Mouse (Mus musculus) intestine, embryonic 14.5 days (tissue): ENCODE measurements at regions not wholly inside any gene's neighbourhood (a gene's known extent, or its start where the extent isn't known, plus 50 kb on each side); places are given as distances from the start of the nearest gene placed in this dataset.

Experiments
- ATAC-seq: fragments of 200-750 bp; cut with Nextera tagmentation; replicated peaks from 2 replicates; pipeline ENCODE4 v1.8.0; 2017; ENCODE audit warnings: low read depth, moderate number of reproducible peaks, moderate TSS enrichment, moderate library complexity; ENCODE audit not compliant: low FRiP score, low TSS enrichment
- DNase-seq: peaks from one replicate; pipeline ENCODE4 v3.0.0-alpha.2; 2018; ENCODE audit warnings: low spot score
- H3K27ac ChIP-seq: fragments of 300-500 bp; sonication (generic); 2 replicates; pipeline ENCODE4 v1.5.1; 2014; ENCODE audit warnings: low read depth, mild to moderate bottlenecking, control low read depth
- H3K27me3 ChIP-seq: fragments of 300-500 bp; sonication (generic); replicated peaks from 2 replicates; pipeline ENCODE4 v1.6.1; 2014; ENCODE audit warnings: low read length, control low read depth; ENCODE audit not compliant: control insufficient read depth, insufficient read depth
- H3K36me3 ChIP-seq: fragments of 300-500 bp; sonication (generic); 2 replicates; pipeline ENCODE4 v1.6.1; 2014; ENCODE audit warnings: low read length, control low read depth; ENCODE audit not compliant: control insufficient read depth, insufficient read depth
- H3K4me1 ChIP-seq: fragments of 300-500 bp; sonication (generic); replicated peaks from 2 replicates; pipeline ENCODE4 v1.6.1; 2014; ENCODE audit warnings: low read length, control low read depth, mixed read lengths; ENCODE audit not compliant: control insufficient read depth, insufficient read depth
- H3K4me2 ChIP-seq: fragments of 300-500 bp; sonication (generic); 2 replicates; pipeline ENCODE4 v1.6.1; 2014; ENCODE audit warnings: low read length
- H3K4me3 ChIP-seq: fragments of 300-500 bp; sonication (generic); 2 replicates; pipeline ENCODE4 v1.5.1; 2014; ENCODE audit warnings: low read depth, low read length, control low read depth, mixed read lengths
- H3K9ac ChIP-seq: fragments of 300-500 bp; sonication (generic); 2 replicates; pipeline ENCODE4 v1.6.1; 2014; ENCODE audit warnings: mild to moderate bottlenecking, low read length
- H3K9me3 ChIP-seq: fragments of 300-500 bp; sonication (generic); 2 replicates; pipeline ENCODE4 v1.6.1; 2016; ENCODE audit warnings: low read length, control low read depth; ENCODE audit not compliant: control insufficient read depth
- WGBS: fragments of 180-500 bp; shearing (Covaris S2); extraction: QIAGEN DNeasy Blood & Tissue Kit; methylation state at CpG from one replicate; pipeline ENCODE4 v1.1.7; 2014; 5-methylcytosine and 5-hydroxymethylcytosine counted together

- Histone ChIP-seq H3K27ac (no peak overlapping the region), H3K4me1 (no peaks in the 10 kb centered on the region), H3K4me3 (no peak overlapping the region), H3K36me3 (no peaks in the 10 kb centered on the region), H3K27me3 (no peaks in the 10 kb centered on the region), H3K9me3 (no peaks in the 10 kb centered on the region), H3K9ac (no peak overlapping the region), H3K4me2 (no peak overlapping the region)
- DNase-seq (no peak), ATAC-seq (no peak)
- 83% methylated on average over 3 of the region's 3 CpGs for WGBS
Measured at GRCm38 (mm10) chr10:99410754-99411153, 147.7 kb downstream of the Dusp6 start.

GRCm38 (mm10) chr10:99413455-99413854 is 150.4 kb downstream of the Dusp6 start:
- no peaks in the 10 kb centered on the region for H3K36me3 ChIP-seq
- no peak overlapping the region for H3K4me3 ChIP-seq
- WGBS: 85% methylated on average over 3 of the region's 3 CpGs
- no peak overlapping the region for H3K27ac ChIP-seq
- H3K4me2 ChIP-seq: no peak overlapping the region
- no peaks in the 10 kb centered on the region for H3K9me3 ChIP-seq
- DNase-seq (no peak), ATAC-seq (no peak)
- no peaks in the 10 kb centered on the region for H3K27me3 ChIP-seq
- no peaks in the 10 kb centered on the region for H3K4me1 ChIP-seq
- no peak overlapping the region for H3K9ac ChIP-seq

DNA sequence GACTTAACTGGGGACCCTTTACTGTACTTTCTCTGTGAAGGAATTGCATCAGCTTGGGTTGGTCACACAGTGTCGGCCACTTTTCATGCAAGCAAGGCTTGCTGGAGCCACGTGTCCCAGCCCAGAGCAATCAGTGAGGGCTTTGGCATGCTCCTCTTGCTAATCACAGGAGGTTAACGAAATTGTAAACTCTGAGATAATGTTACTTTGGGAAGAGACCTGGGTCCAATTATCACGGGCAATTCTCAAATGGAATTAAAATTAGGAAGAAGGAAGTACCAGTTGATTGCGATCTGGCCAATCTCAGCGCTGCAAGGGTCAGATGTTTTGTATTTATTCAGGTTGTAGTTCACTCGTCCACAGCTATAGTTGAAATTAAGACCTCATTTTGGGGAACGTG is 153.2 kb downstream of the Dusp6 start:
- Histone ChIP-seq H3K9ac (no peak overlapping the region), H3K4me2 (no peak overlapping the region), H3K27ac (no peak overlapping the region), H3K9me3 (no peaks in the 10 kb centered on the region), H3K4me1 (no peaks in the 10 kb centered on the region), H3K27me3 (no peaks in the 10 kb centered on the region), H3K36me3 (no peaks in the 10 kb centered on the region), H3K4me3 (no peak overlapping the region)
- ATAC-seq (no peak), DNase-seq (no peak)
- 62% methylated on average over 8 of the region's 8 CpGs for WGBS

GRCm38 (mm10) chr10:99416896-99417479 is 154.0 kb downstream of the Dusp6 start:
- no peak for ATAC-seq
- WGBS: 54% methylated on average over 3 of the region's 3 CpGs

DNA sequence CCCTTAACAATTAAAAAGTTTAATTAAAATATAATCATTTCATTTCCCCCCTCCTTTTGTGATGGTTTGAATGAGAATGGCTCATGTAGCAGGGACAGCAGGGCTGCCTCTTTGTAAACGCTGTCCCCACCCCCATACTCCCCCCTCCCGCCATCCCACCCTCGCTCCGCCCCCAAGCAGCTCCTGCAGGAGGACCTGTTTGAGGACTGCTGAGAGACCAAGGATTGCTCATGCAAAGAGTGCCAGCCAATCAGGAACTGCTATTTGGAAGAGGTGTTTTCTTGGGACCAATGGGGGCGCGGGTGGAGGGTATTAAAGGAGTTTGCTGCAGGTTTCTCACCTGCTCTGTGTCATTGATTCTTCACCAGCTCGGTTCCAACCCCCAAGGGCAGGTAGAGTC is 154.6 kb downstream of the Dusp6 start:
- Histone ChIP-seq H3K9me3 (no peaks in the 10 kb centered on the region), H3K4me2 (no peak overlapping the region), H3K4me3 (no peak overlapping the region), H3K9ac (no peak overlapping the region), H3K36me3 (no peaks in the 10 kb centered on the region), H3K27ac (no peak overlapping the region), H3K27me3 (no peaks in the 10 kb centered on the region), H3K4me1 (no peaks in the 10 kb centered on the region)
- no peak for ATAC-seq
- no peak for DNase-seq
- 65% methylated on average over 7 of the region's 7 CpGs for WGBS

More at GRCm38 (mm10) chr10:99416896-99417479, 154.0 kb downstream of the Dusp6 start:
- no peak overlapping the region for H3K9ac ChIP-seq
- DNase-seq: no peak
- no peaks in the 10 kb centered on the region for H3K9me3 ChIP-seq
- no peaks in the 10 kb centered on the region for H3K27me3 ChIP-seq
- H3K4me3 ChIP-seq: no peak overlapping the region
- no peaks in the 10 kb centered on the region for H3K4me1 ChIP-seq
- no peak overlapping the region for H3K4me2 ChIP-seq
- no peaks in the 10 kb centered on the region for H3K36me3 ChIP-seq
- no peak overlapping the region for H3K27ac ChIP-seq

- no peaks in the 10 kb centered on the region for H3K27me3 ChIP-seq
- H3K4me3 ChIP-seq: no peak overlapping the region
- H3K9ac ChIP-seq: no peak overlapping the region
- H3K27ac ChIP-seq: no peak overlapping the region
- H3K36me3 ChIP-seq: no peaks in the 10 kb centered on the region
- ATAC-seq (no peak), DNase-seq (no peak)
- no peaks in the 10 kb centered on the region for H3K4me1 ChIP-seq
- H3K9me3 ChIP-seq: no peaks in the 10 kb centered on the region
- no peak overlapping the region for H3K4me2 ChIP-seq
Measured at GRCm38 (mm10) chr10:99418497-99418896, 155.5 kb downstream of the Dusp6 start.

DNA sequence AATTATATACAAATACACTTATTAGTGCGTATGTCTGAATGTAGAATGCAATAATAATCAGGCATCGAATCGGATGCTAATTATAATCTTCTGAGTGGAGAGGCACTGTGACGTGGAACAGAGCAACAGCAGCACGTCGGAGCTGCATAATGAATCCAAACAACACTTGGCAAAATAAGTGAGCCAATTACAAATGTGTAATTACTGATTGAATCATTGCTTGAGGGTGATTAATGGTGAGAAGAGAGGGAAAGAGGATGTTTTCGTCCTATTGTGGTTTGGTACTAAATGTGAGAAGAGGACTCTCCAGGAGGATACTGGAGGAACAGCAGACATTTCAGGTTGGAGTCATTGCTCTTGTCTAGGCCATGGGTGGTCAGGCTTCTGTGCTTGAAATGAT is 156.5 kb downstream of the Dusp6 start:
- no peak overlapping the region for H3K4me3 ChIP-seq
- WGBS: 74% methylated on average over 7 of the region's 7 CpGs
- H3K36me3 ChIP-seq: no peaks in the 10 kb centered on the region
- DNase-seq (no peak), ATAC-seq (no peak)
- no peaks in the 10 kb centered on the region for H3K9me3 ChIP-seq
- H3K27me3 ChIP-seq: no peaks in the 10 kb centered on the region
- no peak overlapping the region for H3K4me2 ChIP-seq
- H3K27ac ChIP-seq: no peak overlapping the region
- H3K9ac ChIP-seq: no peak overlapping the region
- no peaks in the 10 kb centered on the region for H3K4me1 ChIP-seq

- Histone ChIP-seq H3K36me3 (no peaks in the 10 kb centered on the region), H3K9ac (no peak overlapping the region), H3K27ac (no peak overlapping the region), H3K4me2 (no peak overlapping the region), H3K4me1 (no peaks in the 10 kb centered on the region), H3K27me3 (no peaks in the 10 kb centered on the region), H3K9me3 (no peaks in the 10 kb centered on the region), H3K4me3 (no peak overlapping the region)
- WGBS: 89% methylated on average over 5 of the region's 5 CpGs
- ATAC-seq (no peak), DNase-seq (no peak)
Measured at GRCm38 (mm10) chr10:99423406-99423805, 160.4 kb downstream of the Dusp6 start.

DNA sequence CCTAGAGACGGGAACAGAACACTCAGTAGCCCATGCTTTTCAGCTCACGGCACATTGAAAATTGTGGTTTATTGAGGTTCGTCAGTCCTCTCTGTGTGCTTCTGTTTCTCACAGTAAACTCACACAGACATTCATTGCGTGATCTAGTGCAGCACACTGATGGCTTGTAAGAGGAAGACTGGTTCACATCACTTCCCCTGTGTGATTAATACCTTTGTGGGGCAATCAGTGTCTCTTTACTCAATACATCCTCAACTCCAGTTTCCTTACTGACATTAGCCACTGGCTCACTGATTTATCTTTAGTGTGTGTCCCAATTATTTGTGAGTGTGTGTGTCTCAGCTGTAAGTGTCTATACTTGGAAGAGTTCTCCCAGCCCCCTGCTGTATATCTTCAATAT is 162.2 kb downstream of the Dusp6 start:
- H3K9ac ChIP-seq: no peak overlapping the region
- WGBS: 54% methylated on average over 4 of the region's 4 CpGs
- no peaks in the 10 kb centered on the region for H3K4me1 ChIP-seq
- no peak overlapping the region for H3K27ac ChIP-seq
- H3K4me3 ChIP-seq: no peak overlapping the region
- H3K27me3 ChIP-seq: no peaks in the 10 kb centered on the region
- no peaks in the 10 kb centered on the region for H3K9me3 ChIP-seq
- no peak overlapping the region for H3K4me2 ChIP-seq
- DNase-seq (no peak), ATAC-seq (no peak)
- H3K36me3 ChIP-seq: no peaks in the 10 kb centered on the region
